7 mouse cellular contexts compared by ENCODE assay signal in genomic region chr10:116581369-116581718, GRCm38 (mm10). TPM values are rescaled to one million over a fixed set of nuclear protein-coding genes. Genes with fewer than 3 reads are reported as not detected.
DNase-seq lines count a peak whose midpoint lies in the region; ATAC-seq lines count a peak whose summit lies in the region.

Cnot2 (minus strand) TSS chr10:116581511.

- DNase-seq in adrenal gland, adult 18-20 months (ENCODE audit: low spot score in 2 of 2), result peak; percentile 94
- peak; percentile 94 for DNase-seq in embryo, embryonic 11 days
- peak; percentile 87 to 93 for DNase-seq in gastrocnemius, postnatal 36 days
- DNase-seq in left cerebral cortex, postnatal 25 days (ENCODE audit: low spot score in 2 of 2), result peak; percentile 96
- DNase-seq in midbrain, embryonic 10.5 days (ENCODE audit: low spot score), result peak; percentile 94
- peak; percentile 99 for DNase-seq in right cerebral cortex, postnatal 4 days

- H3K9ac ChIP-seq in intestine, embryonic 15.5 days, result peak within 1 kb of the TSS; percentile 90

- H3K27me3 ChIP-seq in intestine, embryonic 15.5 days (replicated peaks), result no peaks in the 10 kb centered on the region
- H3K27me3 ChIP-seq in midbrain, embryonic 10.5 days (ENCODE audit: low read depth, poor library complexity, severe bottlenecking), result no peaks in the 10 kb centered on the region

- peak within 1 kb of the TSS; percentile 97 for H3K4me3 ChIP-seq in intestine, embryonic 15.5 days (replicated peaks)
- peak within 1 kb of the TSS; percentile 97 for H3K4me3 ChIP-seq in midbrain, embryonic 10.5 days

- H3K9me3 ChIP-seq in intestine, embryonic 15.5 days, result no peaks in the 10 kb centered on the region
- H3K9me3 ChIP-seq in midbrain, embryonic 10.5 days (replicated peaks), result no peaks in the 10 kb centered on the region

- H3K36me3 ChIP-seq in intestine, embryonic 15.5 days, result peaks cover 5% of the 10 kb centered on the region; the same call in 1 of the 2 replicates
- H3K36me3 ChIP-seq in midbrain, embryonic 10.5 days, result peaks cover 23% of the 10 kb centered on the region

- no peaks in the 10 kb centered on the region; the same call in 1 of the 2 replicates for H3K4me1 ChIP-seq in intestine, embryonic 15.5 days (replicated peaks)
- peaks cover 23% of the 10 kb centered on the region for H3K4me1 ChIP-seq in midbrain, embryonic 10.5 days

- H3K4me2 ChIP-seq in intestine, embryonic 15.5 days (replicated peaks), result peak within 1 kb of the TSS; percentile 64

- peak; percentile 94 for ATAC-seq in intestine, embryonic 15.5 days

- under 1% methylated on average over 47 of the region's 47 CpGs for WGBS in intestine, embryonic 15.5 days
- WGBS in midbrain, embryonic 10.5 days, result under 1% methylated on average over 47 of the region's 47 CpGs

- intact Hi-C loops in gastrocnemius, postnatal 36 days (cut with DNase I), result no loop called here
- intact Hi-C loops in left cerebral cortex, postnatal 25 days (cut with DNase I), result loop anchor here (5.0 to 10.0 kb wide), 2 partner anchors 109 to 247 kb away; partner anchors contain the start of gene Kcnmb4

- H3K27ac ChIP-seq in intestine, embryonic 15.5 days, result peak within 1 kb of the TSS; percentile 97
- peak within 1 kb of the TSS; percentile 100 for H3K27ac ChIP-seq in midbrain, embryonic 10.5 days (replicated peaks)

RNA-seq across cellular contexts. Expression of gene Cnot2, which starts in this region (rescaled TPM):
- total RNA-seq in adrenal gland, adult 18-20 months (2021), result 10 to 100 TPM; 64.5 to 73.8 TPM
- total RNA-seq in gastrocnemius, postnatal 36 days (2021), result 10 to 100 TPM; 27.6 to 30.5 TPM
- polyA plus RNA-seq in intestine, embryonic 15.5 days (2015; fragmentation: Nextera tagmentation; extraction: Ambion mirVana), result 76.4 and 88.1 TPM in 2 replicates
- 10 to 100 TPM; 76.6 to 80.8 TPM for total RNA-seq in left cerebral cortex, postnatal 25 days (2021)
- polyA plus RNA-seq in midbrain, embryonic 10.5 days (2016; fragmentation: Nextera tagmentation; extraction: Ambion mirVana), result 110 and 116 TPM in 2 replicates

Comparison
In these comparisons a context has a peak if more than half of its experiments do, and no peak if none do; other contexts are left out.
1. Peak in every context shown above with its lines: DNase-seq, ATAC-seq, H3K4me3 ChIP-seq and H3K27ac ChIP-seq.